Mouse (Mus musculus) left cerebral cortex, postnatal 36 days (tissue): ENCODE data around the gene Popdc3. TPM values are rescaled to one million over a fixed set of nuclear protein-coding genes. Genes with fewer than 3 reads are reported as not detected.
"Not testable (repeated sequence)": the region's sequence is repeated elsewhere in the genome, so short reads cannot be mapped to it uniquely, and the experiment has no call there.

Experiments used
- DNase-seq, 2 experiments: peaks; one replicate each; pipeline ENCODE4 v3.0.0; 2021 to 2022; ENCODE audit warnings: low spot score in 2 of 2, mixed read lengths in 1 of 2
- intact Hi-C: fragments of 180-260 bp; cut with DNase I; formaldehyde crosslinking; loops from one replicate; pipeline ENCODE4 v1.15.1; 2025
- total RNA-seq, 2 experiments: library from RNA; stranded (reverse); gene quantifications; 2 replicates each; pipeline ENCODE4 v1.2.3; 2021

The Popdc3 gene
- under 1 TPM; 0.57 TPM for total RNA-seq

DNA sequence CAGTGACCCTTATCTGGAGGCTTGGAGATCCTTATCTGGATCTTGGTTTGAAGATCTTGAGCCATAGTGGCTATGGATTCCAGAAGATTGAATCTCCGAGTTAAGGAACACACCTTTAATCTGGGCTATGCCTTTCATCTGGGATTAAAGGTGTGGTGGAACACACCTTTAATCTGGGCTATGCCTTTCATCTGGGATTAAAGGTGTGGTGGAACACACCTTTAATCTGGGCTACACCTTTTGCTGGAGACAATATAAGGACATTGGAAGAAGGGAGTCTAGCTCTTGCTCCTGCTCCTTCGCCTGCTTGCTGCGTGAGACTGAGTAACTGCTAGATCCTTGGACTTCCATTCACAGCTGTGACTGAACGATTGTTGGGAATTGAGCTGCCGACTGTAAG, at the start of gene Popdc3:
Gene Popdc3, plus strand, starts transcription at position 301 of the 400 bp plus-strand sequence.
- DNase-seq, intact Hi-C loops: not testable (repeated sequence)

DNA sequence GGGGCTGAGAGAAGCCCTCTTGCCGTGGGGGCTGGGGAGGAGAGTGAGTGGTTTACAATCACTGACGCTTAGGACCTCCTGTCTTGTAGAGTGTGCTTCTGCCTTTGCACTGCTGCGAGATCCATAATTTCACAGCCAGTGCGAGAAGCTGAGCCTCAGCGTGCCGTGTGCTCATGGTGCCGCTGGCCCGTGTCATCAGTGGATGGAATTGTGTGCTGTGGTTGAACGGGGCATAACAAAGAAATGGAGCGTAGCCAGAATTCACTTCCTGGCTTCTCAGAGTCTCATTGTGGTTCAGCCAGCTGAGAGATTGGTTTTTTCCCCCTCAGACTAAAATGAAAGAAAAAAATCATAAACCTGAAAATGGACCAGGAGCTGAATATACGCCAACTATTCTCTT, 48.8 kb upstream of the Popdc3 start:
- intact Hi-C loops: no loop called here

DNA sequence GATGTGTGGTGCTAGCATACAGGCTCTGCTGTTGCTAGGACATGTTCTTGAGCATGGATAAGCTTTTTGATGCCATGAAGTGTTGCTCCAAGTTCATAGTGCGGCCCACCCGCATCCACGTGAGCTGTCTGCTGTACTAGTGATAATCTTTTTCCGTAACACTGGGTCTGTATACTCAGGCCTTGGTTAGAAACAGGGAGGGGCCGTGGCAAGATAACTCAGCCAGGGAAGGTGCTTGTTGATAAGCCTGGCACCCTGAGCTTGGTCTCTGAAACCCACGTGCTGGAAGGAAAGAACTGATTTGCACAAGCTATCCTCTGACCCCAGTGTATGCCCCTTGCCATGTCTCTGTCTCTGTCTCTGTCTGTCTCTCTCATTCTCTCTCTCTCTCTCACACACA, 47.9 kb upstream of the Popdc3 start:
- DNase-seq: no peak
- intact Hi-C loops: no loop called here

More for the DNA sequence above, 48.8 kb upstream of the Popdc3 start:
- DNase-seq: no peak

DNA sequence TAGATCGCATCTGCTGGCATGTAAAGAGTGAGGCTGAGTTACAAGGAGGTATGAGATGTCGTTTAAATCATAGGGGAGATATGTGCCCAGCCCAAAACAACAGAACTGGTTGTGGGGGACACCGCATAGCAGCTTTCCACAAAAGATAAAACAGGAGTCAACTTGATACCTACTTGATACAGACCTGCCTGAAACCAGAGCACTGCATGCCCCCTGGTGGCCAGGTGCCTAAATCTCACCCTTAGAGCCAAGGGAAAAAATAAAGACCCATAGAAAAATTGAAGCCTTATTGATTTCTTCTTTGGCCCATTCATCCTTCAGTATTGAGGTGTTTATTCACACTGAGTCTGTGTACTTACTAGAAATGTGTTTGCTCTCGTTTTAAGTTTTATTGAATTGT, 45.5 kb upstream of the Popdc3 start:
- intact Hi-C loops: no loop called here
- DNase-seq: no peak

DNA sequence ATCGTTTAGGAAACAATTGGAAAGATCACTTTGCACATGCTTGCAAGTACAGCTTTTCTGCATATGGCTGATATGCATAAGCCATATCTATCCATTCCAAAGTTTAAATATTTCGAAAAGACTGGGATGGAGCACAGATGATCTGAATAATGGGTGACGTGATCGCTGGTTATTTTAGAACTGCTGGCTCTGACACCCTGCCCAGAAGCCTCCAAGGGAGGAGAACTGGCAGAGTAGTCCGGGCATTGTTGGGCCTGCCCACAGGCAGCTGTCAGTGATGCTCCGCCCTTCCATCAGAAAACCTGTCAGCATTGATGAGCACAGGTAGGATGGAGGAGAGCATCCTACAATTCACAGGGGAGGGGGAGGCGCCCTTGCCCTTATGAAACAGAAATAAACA, 41.1 kb upstream of the Popdc3 start:
- intact Hi-C loops: no loop called here
- DNase-seq: peak; percentile 33 to 51

DNA sequence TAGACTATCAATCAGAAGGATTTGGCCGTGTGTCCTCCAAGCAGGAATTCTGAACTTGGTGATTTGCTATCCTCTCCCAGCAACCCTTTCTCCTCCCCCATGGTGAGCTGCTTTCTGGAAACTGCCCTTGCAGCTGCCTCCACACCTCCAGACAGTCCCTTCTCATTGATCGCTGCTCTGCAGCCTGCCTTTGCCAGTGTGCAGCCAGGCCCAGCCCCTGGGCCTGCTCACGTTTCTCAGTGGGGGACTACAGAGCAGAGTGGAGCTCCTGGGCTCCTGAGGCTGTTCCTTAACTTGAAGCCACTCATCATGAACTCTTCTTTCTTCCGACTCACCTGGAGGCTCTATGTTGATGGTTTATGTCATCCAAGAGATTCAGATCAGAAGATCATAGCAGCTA, 38.0 kb upstream of the Popdc3 start:
- no peak for DNase-seq
- intact Hi-C loops: no loop called here

DNA sequence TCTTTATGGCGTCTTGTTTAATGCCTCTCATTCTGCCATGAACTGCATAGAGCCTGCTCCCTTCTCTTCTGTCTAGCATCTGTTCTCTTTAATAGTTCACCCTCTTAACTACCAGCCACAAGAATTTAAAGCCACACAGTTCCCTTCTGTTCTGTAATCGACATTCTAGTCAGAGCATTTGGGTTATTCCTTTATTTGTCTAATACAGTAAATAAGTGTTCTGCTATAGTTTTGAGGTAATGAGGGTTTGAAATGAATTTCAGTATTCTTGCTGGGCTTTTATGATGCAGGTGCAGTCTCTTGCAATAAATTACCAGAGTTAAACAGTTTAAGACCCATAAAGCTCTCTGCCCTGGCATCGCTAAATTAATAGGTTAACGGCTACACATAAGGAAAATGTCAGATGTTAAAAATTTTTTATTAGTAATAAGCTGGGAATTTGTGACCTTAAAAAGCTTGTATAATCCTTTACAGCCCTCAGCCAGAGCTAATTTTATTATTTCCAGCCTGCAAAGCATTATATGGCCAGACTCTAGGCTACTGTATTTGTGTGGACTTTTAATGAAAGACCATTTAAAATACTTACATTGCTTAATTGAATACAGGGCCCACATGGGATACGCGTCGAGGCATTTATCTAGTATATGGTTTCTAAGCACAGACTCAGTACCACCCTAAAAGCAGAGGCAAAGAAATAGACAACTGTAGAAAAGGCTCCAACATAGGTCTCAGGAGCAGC, 37.3 kb upstream of the Popdc3 start:
- intact Hi-C loops: no loop called here
- no peak for DNase-seq

DNA sequence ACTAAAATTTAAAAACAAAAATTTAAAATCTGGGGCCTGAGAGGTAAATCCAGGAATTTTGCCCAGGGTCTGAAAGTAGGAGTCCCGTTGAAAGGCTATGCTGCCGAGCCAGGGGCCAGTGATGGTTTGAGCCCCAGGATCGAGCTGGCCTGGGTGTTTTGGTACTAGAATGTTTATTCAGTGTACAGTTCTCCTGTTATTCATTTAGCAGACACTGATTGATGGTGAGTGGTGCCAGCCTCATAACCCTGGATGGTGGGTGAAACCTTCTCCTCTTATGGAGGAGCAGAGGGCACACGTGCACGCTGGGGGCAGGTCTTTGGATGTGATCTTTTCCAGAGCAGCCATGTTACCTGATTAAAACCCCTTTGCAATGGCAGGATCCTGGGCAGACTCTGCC, 35.5 kb upstream of the Popdc3 start:
- intact Hi-C loops: no loop called here

DNA sequence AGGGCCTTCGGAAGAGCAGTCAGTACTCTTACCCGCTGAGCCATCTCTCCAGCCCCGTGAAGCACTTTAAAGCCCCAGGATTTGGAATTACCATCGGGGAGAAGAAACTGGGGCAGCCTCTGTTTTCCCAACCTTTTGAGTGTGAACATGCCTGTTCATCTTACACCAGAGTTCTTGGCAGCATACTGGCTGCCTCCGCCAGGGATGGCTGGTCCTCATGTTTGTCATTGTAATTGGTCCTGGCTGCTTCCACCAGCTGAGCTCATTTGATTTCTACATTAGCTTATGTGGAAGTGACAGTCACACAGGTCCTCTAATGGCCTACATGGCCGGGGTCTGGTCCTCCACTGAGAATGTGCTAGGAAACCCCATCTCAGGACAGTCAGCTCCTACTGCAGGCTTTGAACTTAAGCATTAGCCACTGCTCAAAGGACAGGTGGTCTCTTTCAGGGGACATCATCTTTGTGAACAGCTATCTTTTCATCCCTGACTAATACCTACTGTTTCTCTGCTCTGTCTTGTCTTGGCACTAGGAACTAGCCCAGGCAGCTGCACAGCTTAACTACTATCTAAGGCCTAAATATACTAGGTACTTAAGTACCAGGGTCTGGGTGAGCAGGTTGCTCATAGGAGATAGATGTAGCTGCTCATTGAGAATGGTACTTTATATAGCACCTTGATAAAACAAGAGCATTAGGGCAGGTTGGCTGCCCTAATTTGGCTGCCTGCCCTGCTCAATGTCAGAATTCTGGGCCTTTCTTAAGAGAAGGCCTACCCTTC, 33.7 kb upstream of the Popdc3 start:
- intact Hi-C loops: no loop called here
- no peak for DNase-seq

More for the DNA sequence above, 35.5 kb upstream of the Popdc3 start:
- DNase-seq: no peak

DNA sequence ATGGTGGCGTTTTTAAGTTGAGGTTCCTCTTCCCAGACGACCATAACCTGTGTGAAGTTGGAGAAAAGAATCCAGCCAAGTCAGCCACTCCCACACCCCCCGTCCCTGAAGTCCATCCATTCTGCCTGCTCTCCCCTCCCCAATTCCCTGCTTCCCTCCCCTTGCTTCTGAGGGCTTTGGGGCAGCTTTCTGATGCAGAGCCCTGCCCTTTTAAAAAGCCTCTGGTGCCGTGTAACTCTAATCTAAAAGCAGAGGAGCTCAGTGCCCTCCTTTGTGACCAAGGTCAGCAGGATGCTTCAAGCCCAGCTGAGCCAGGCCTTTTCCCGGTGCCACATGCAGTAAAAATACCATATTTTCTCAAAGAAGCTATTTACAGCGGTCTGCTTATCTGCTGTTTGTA, 31.1 kb upstream of the Popdc3 start:
- intact Hi-C loops: no loop called here
- DNase-seq: no peak

DNA sequence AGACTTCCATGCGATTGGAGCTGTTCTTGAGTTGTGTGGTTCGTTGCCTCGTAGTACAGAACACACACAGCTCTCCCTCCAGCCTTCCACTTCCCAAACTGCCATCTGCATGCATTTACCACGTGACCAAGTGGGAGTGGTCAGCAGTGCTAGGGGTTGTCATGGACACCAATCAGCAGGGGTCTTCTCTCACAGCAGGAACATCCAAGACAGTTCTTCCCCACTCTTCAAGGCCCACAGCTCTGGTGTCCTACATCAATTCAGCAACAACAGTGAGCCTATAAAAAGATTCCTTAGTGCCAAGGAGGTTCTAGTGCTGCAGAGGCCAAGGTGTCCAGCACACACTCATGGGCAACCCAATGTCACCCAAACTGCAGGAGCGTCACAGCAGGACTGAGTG, 26.8 kb upstream of the Popdc3 start:
- DNase-seq: no peak
- intact Hi-C loops: no loop called here

DNA sequence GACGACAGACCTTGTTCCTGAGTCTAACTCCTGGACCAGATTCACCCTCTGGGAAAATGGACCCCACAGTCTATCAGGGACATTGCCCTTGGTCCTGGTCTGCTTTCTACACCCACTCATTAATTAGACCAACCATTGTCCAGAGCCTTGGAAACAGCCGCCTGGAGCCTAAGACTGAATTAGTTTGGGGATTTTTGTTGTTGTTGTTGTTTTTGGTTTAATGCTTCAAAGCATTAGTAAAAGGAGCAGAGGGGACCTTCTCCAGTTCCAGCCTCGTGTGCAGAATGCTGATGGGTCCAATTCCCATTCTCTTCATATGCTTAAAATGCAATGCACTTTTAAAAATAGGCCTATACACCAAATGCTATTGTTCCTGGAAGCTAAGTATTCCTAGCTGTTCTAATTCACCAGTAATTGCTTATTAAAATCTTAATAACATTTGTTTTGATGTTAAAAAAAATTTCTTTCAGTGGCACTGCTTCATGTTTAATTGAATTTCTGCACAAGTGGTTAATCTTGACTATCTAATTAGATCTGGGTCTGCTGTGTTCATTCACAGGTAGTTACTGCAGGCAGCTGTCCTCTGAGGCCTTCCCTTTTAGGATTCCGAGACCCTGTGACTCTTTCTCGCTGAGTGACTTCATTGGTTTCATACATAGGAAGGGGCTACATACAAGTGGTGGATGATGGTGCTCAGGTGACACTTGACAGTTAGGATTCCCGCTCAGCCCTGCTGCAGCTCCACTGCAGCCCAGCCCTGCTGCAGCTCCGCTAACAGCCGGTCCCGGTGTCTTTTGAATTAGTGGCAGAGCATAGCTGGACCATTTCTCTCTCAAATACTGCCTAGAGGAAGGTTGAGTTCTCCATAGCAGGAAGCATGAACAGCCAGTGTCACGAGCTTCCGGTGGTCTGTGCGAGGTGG, 25.9 kb upstream of the Popdc3 start:
- no peak for DNase-seq
- intact Hi-C loops: no loop called here

DNA sequence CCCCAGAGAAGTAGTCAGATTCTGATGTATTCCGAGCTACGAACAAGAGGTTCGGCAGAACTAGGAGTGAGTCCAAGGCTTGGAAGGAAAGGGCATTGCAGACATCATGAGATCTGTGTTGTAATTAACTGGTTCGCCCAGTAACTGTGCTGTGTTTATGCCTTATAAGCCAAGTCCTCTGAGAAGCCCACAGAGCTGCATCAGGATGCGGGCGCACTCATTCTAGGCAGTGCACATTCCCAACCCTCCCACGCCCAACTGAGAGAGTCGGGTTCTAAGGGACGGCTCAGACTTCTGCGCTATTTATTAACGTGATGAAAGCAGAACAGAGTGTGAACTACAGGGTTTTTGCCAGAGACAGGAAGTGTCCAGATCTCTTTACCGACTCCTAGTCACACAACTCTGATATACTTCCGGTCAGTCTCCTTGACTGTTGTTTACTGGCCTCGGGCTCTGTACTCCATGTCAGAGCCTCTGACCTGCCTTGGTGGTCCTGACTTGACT, 23.3 kb upstream of the Popdc3 start:
- DNase-seq: no peak
- intact Hi-C loops: no loop called here

DNA sequence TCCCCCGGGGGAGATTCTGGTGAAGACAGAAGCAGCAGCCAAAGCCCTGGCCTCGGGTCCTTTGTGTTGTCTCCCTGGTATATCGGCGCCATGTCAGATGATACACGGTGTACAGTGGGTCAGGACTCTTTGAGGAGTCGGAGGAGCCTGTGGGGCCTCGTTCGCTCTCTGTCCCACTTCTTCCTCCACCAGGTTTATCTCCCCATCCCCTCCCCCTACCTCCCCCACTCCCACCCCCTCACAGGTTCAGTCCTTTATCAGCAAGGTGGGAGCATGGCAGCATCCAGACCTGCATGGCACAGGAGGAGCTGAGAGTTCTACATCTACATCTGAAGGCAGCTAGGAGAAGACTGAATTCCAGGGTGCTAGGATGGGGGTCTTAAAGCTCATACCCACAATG, 12.0 kb upstream of the Popdc3 start:
- intact Hi-C loops: no loop called here

DNA sequence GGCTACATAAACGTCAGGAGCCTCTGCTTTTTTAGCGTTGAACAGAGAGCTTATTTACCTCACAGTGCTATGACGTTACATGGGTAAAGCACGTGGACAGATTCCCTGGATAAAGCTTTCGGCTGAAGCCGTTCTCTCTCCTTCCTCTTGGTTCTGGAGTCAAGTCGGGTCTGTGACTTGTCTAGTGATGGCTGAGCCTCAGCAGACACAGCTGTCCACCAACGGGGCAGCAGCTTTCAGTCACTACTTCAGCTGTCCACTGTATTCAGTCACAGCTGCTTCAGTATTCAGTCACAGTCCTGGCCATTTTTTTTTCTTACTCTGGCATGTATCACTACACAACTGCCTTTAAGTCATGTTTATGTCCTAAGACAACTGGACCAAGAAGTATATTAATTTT, 4.0 kb upstream of the Popdc3 start:
- no peak for DNase-seq
- intact Hi-C loops: no loop called here

More for the DNA sequence above, 12.0 kb upstream of the Popdc3 start:
- no peak for DNase-seq

DNA sequence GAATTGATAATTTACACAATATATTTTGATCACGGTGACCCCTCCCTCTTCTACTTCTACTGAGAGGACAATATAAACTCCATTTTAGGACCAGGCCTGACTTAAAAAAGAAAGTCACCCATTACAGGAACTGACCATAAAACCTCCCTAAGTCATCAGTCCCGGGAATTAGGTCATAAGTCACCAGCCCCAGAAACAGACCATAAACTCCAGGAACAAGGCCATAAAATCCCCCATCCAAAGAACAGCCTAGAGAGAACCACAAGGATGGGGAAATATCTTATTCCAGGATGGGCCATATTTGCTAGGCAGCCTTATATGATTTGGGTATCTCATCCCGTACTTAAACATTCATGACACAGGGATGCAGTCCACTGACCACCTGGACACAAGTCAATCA, 3.6 kb upstream of the Popdc3 start:
- no peak for DNase-seq
- intact Hi-C loops: no loop called here

DNA sequence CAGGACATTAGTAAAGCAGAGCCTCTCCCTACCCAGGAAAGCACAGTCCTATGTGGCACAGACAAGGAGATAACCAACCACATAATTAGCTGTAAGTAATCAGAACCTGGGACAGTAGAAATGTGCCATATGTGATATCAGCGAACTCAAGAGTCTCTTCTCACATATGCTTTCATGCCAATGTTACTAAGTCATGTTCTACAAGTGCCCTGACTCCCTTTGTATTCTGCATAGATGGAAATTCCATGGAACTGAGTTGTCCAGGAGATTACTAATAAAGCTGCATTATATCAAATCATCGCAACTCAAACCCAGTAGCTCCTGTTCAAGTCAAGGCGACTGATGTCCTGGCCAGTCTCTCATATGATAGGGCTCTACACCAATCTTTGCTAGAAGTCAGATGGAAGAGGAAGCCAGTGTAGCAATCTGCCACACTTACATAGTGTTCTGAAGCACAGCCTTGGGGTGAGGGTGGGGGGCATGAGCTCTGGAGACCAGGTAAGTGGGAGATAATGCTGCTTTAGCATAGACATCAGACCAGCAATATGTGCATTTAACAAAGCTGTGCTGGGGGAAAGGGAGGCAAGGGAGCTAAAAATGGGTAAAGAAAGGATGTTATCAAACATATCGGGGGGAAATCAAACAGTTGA, 2.9 kb downstream of the Popdc3 start:
- intact Hi-C loops: no loop called here
- no peak for DNase-seq

DNA sequence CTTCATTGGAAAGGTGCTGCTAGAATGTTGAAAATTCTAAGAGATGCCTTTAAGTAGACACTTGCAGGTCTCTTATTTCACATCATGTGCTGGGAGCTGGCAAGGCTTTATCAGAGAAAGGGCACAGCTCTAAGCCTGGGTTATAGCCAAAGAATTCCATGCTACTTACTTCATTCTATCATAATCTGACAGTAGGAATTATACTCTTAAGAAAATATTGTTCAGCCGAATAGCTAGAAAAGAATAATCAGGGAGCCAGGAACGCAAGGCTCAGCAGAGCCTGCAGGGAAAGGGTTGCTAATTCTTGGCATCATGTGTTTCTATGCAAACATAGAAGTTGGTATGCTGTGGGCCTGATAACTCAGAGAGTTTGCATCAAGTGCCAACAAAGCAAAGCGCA, 3.4 kb downstream of the Popdc3 start:
- DNase-seq: no peak
- intact Hi-C loops: no loop called here

DNA sequence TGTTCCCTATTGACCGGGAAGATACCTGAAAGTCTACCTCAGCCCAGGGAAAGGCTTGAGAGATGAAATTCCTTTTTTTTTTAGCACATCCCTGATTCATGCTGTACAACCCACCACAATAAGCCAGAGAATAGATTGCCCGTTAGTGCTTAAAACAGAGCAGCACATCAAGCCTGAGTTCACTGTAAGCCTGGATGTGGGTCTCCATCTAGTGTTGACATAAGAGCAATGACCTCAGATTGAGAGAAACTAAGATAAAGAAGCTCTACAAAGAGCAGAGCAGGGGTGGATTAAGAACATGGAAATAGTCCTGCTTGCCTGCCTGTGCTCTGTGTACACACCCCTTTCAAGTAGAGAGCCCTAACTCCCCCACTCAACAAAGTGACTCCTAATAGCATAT, 7.6 kb downstream of the Popdc3 start:
- no peak for DNase-seq
- intact Hi-C loops: no loop called here
